Mouse (Mus musculus): Measurements from ENCODE around the gene Smyd3. TPM values are rescaled to one million over a fixed set of nuclear protein-coding genes. Genes with fewer than 3 reads are reported as not detected.

Smyd3 gene
- polyA plus RNA-seq, 1 experiment from 2014 or later = 16.7 TPM

GRCm38 (mm10) chr1:178924492-178925183 lies 593.2 kb downstream of the Smyd3 start:
- ATAC-seq = 0 out of 2 replicates have a peak, but pooled peaks have one; percentile 44

GRCm38 (mm10) chr1:178917194-178917902 lies 600.5 kb downstream of the Smyd3 start:
- H3K27ac ChIP-seq (ENCODE audit: low read length) = no peak overlapping the region
- H3K4me3 ChIP-seq (ENCODE audit: low read length) = no peak overlapping the region
- 0 out of 2 replicates have a peak, but pooled peaks have one; percentile 9 for ATAC-seq
- 67% methylated on average over 31 of the region's 31 CpGs for WGBS
- H3K9ac ChIP-seq (ENCODE audit: low read depth, low read length) = no peak overlapping the region
- no peaks in the 10 kb centered on the region for H3K36me3 ChIP-seq (ENCODE audit: control insufficient read depth, insufficient read depth, low read length)
- no peaks in the 10 kb centered on the region for H3K27me3 ChIP-seq (replicated peaks; ENCODE audit: control insufficient read depth, insufficient read depth, low read length)
- H3K4me2 ChIP-seq (ENCODE audit: low read depth, low read length) = no peak overlapping the region
- H3K9me3 ChIP-seq (ENCODE audit: control insufficient read depth, low read length) = no peaks in the 10 kb centered on the region
- no peaks in the 10 kb centered on the region for H3K4me1 ChIP-seq (ENCODE audit: control insufficient read depth, insufficient read depth, low read length)

More at GRCm38 (mm10) chr1:178924492-178925183, 593.2 kb downstream of the Smyd3 start:
- H3K27ac ChIP-seq (ENCODE audit: low read length) = no peak overlapping the region
- no peaks in the 10 kb centered on the region for H3K36me3 ChIP-seq (ENCODE audit: control insufficient read depth, insufficient read depth, low read length)
- H3K9ac ChIP-seq (ENCODE audit: low read depth, low read length) = no peak overlapping the region
- H3K4me3 ChIP-seq (ENCODE audit: low read length) = no peak overlapping the region
- WGBS = 65% methylated on average over 8 of the region's 8 CpGs
- no peaks in the 10 kb centered on the region for H3K27me3 ChIP-seq (replicated peaks; ENCODE audit: control insufficient read depth, insufficient read depth, low read length)
- H3K9me3 ChIP-seq (ENCODE audit: control insufficient read depth, low read length) = no peaks in the 10 kb centered on the region
- no peaks in the 10 kb centered on the region for H3K4me1 ChIP-seq (ENCODE audit: control insufficient read depth, insufficient read depth, low read length)
- no peak overlapping the region for H3K4me2 ChIP-seq (ENCODE audit: low read depth, low read length)

DNA sequence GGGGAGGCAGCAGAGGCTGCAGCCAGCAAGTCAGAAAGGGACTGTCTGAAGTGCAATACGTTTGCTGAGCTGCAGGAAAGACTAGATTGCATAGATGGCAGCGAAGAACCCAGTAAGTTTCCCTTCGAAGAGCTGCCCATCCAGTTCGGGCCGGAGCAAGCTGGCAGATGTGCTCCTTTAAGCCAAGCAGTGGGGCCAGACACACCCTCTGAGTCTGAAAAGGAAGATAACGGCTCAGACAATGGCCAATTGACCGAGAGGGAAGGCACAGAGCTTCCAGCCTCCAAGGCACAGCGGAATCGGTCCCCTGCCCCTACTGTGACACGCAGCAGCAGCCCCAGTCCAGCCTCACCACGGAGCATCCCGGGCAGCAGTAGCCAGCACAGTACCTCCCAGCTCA lies 602.8 kb downstream of the Smyd3 start:
- Histone ChIP-seq H3K27me3 (replicated peaks; ENCODE audit: control insufficient read depth, insufficient read depth, low read length) (no peaks in the 10 kb centered on the region), H3K9ac (ENCODE audit: low read depth, low read length) (no peak overlapping the region), H3K36me3 (ENCODE audit: control insufficient read depth, insufficient read depth, low read length) (no peaks in the 10 kb centered on the region), H3K4me1 (ENCODE audit: control insufficient read depth, insufficient read depth, low read length) (0 out of 2 replicates have a peak, but pooled peaks cover 2% of the 10 kb centered on the region), H3K4me3 (ENCODE audit: low read length) (no peak overlapping the region), H3K27ac (ENCODE audit: low read length) (no peak overlapping the region), H3K4me2 (ENCODE audit: low read depth, low read length) (no peak overlapping the region), H3K9me3 (ENCODE audit: control insufficient read depth, low read length) (no peaks in the 10 kb centered on the region)
- WGBS = 73% methylated on average over 12 of the region's 12 CpGs
- ATAC-seq = no peak

GRCm38 (mm10) chr1:178912936-178913716 lies 604.7 kb downstream of the Smyd3 start:
- Histone ChIP-seq H3K36me3 (ENCODE audit: control insufficient read depth, insufficient read depth, low read length) (no peaks in the 10 kb centered on the region), H3K27me3 (replicated peaks; ENCODE audit: control insufficient read depth, insufficient read depth, low read length) (no peaks in the 10 kb centered on the region), H3K9me3 (ENCODE audit: control insufficient read depth, low read length) (no peaks in the 10 kb centered on the region), H3K4me3 (ENCODE audit: low read length) (no peak overlapping the region), H3K27ac (ENCODE audit: low read length) (no peak overlapping the region), H3K9ac (ENCODE audit: low read depth, low read length) (no peak overlapping the region), H3K4me1 (ENCODE audit: control insufficient read depth, insufficient read depth, low read length) (0 out of 2 replicates have a peak, but pooled peaks cover 2% of the 10 kb centered on the region), H3K4me2 (ENCODE audit: low read depth, low read length) (no peak overlapping the region)
- no peak for ATAC-seq
- 60% methylated on average over 6 of the region's 6 CpGs for WGBS

GRCm38 (mm10) chr1:178910951-178911350 lies 606.9 kb downstream of the Smyd3 start:
- Histone ChIP-seq H3K4me1 (ENCODE audit: control insufficient read depth, insufficient read depth, low read length) (0 out of 2 replicates have a peak, but pooled peaks cover 2% of the 10 kb centered on the region), H3K9me3 (ENCODE audit: control insufficient read depth, low read length) (no peaks in the 10 kb centered on the region), H3K27ac (ENCODE audit: low read length) (no peak overlapping the region), H3K36me3 (ENCODE audit: control insufficient read depth, insufficient read depth, low read length) (no peaks in the 10 kb centered on the region), H3K4me2 (ENCODE audit: low read depth, low read length) (no peak overlapping the region), H3K9ac (ENCODE audit: low read depth, low read length) (no peak overlapping the region), H3K27me3 (replicated peaks; ENCODE audit: control insufficient read depth, insufficient read depth, low read length) (no peaks in the 10 kb centered on the region), H3K4me3 (ENCODE audit: low read length) (no peak overlapping the region)
- ATAC-seq = no peak
- WGBS = 45% methylated on average over 14 of the region's 14 CpGs

Other genes starting within 250 kb of the Smyd3 start
- 26.3 and 31.5 TPM in 2 replicates for gene Tfb2m, start 28.2 kb upstream of the Smyd3 start, polyA plus RNA-seq (2015; fragmentation: Nextera tagmentation; extraction: Ambion mirVana)
- gene Cnst, start 28.3 kb upstream of the Smyd3 start, polyA plus RNA-seq (2015; fragmentation: Nextera tagmentation; extraction: Ambion mirVana) = 11.0 and 11.3 TPM in 2 replicates
- gene Sccpdh, start 150.2 kb upstream of the Smyd3 start, polyA plus RNA-seq (2015; fragmentation: Nextera tagmentation; extraction: Ambion mirVana) = 47.1 and 49.8 TPM in 2 replicates
- not detected in 2 replicates for gene Kif28, start 227.2 kb upstream of the Smyd3 start, polyA plus RNA-seq (2015; fragmentation: Nextera tagmentation; extraction: Ambion mirVana)

Measured in intestine, embryonic 16.5 days (tissue).